Mouse (Mus musculus) heart, embryonic 11.5 days (tissue): ENCODE results near the gene Gm33543. TPM values are rescaled to one million over a fixed set of nuclear protein-coding genes. Genes with fewer than 3 reads are reported as not detected.

Source experiments
- ATAC-seq: fragments of 200-750 bp; cut with Nextera tagmentation; replicated peaks from 2 replicates; pipeline ENCODE4 v1.8.0; 2017; ENCODE audit warnings: moderate library complexity; ENCODE audit not compliant: insufficient number of reproducible peaks, low FRiP score, low TSS enrichment
- H3K27ac ChIP-seq: fragments of 300-500 bp; sonication (generic); 2 replicates; pipeline ENCODE4 v1.5.1; 2014; ENCODE audit warnings: mild to moderate bottlenecking, low read depth, low read length
- H3K27me3 ChIP-seq: fragments of 300-500 bp; sonication (generic); 2 replicates; pipeline ENCODE4 v1.6.1; 2014; ENCODE audit warnings: mild to moderate bottlenecking, low read length, mixed read lengths; ENCODE audit not compliant: control insufficient read depth, insufficient read depth
- H3K36me3 ChIP-seq: fragments of 300-500 bp; sonication (generic); 2 replicates; pipeline ENCODE4 v1.6.1; 2014; ENCODE audit warnings: mild to moderate bottlenecking, low read length, moderate library complexity, mixed read lengths; ENCODE audit not compliant: control insufficient read depth, insufficient read depth
- H3K4me1 ChIP-seq: fragments of 300-500 bp; sonication (generic); 2 replicates; pipeline ENCODE4 v1.6.1; 2014; ENCODE audit warnings: low read length; ENCODE audit not compliant: control insufficient read depth, insufficient read depth
- H3K4me2 ChIP-seq: fragments of 300-500 bp; sonication (generic); 2 replicates; pipeline ENCODE4 v1.6.1; 2014; ENCODE audit warnings: mild to moderate bottlenecking, moderate library complexity
- H3K4me3 ChIP-seq: fragments of 300-500 bp; sonication (generic); 2 replicates; pipeline ENCODE4 v1.5.1; 2014; ENCODE audit warnings: low read depth, low read length
- H3K9ac ChIP-seq: fragments of 300-500 bp; sonication (generic); 2 replicates; pipeline ENCODE4 v1.6.1; 2014; ENCODE audit warnings: mild to moderate bottlenecking, low read depth, low read length, moderate library complexity
- H3K9me3 ChIP-seq: fragments of 300-500 bp; sonication (generic); replicated peaks from 2 replicates; pipeline ENCODE4 v1.6.1; 2016; ENCODE audit warnings: low read length; ENCODE audit not compliant: control insufficient read depth
- WGBS: fragments of 180-500 bp; shearing (Covaris S2); extraction: QIAGEN DNeasy Blood & Tissue Kit; methylation state at CpG from one replicate; pipeline ENCODE4 v1.1.7; 2014; ENCODE audit not compliant: insufficient replicate concordance; 5-methylcytosine and 5-hydroxymethylcytosine counted together
- polyA plus RNA-seq: library from polyadenylated mRNA; unstranded; fragments of >200 nt; fragmentation: Nextera tagmentation; extraction: Ambion mirVana; gene quantifications from 2 replicates; pipeline ENCODE4 v1.2.1, GENCODE M21; 2014

The Gm33543 gene
- polyA plus RNA-seq, 1 experiment from 2014 or later: not detected

- no peak overlapping the region for H3K9ac ChIP-seq
- H3K4me2 ChIP-seq: no peak overlapping the region
- no peaks in the 10 kb centered on the region for H3K36me3 ChIP-seq
- no peaks in the 10 kb centered on the region for H3K4me1 ChIP-seq
- no peak overlapping the region for H3K27ac ChIP-seq
- H3K9me3 ChIP-seq: no peaks in the 10 kb centered on the region
- no peaks in the 10 kb centered on the region for H3K27me3 ChIP-seq
- no peak overlapping the region for H3K4me3 ChIP-seq
- no peak for ATAC-seq
- 83% methylated on average over 2 of the region's 2 CpGs for WGBS
Observed at GRCm38 (mm10) chr10:95818506-95818905, 24.2 kb downstream of the Gm33543 start.

GRCm38 (mm10) chr10:95817419-95818161 lies 25.1 kb downstream of the Gm33543 start:
- H3K4me3 ChIP-seq: no peak overlapping the region
- no peak for ATAC-seq
- H3K9me3 ChIP-seq: no peaks in the 10 kb centered on the region
- no peaks in the 10 kb centered on the region for H3K36me3 ChIP-seq
- H3K27ac ChIP-seq: no peak overlapping the region
- no peak overlapping the region for H3K4me2 ChIP-seq
- H3K9ac ChIP-seq: no peak overlapping the region
- 30% methylated on average over 9 of the region's 9 CpGs for WGBS
- H3K4me1 ChIP-seq: no peaks in the 10 kb centered on the region
- H3K27me3 ChIP-seq: no peaks in the 10 kb centered on the region

GRCm38 (mm10) chr10:95814351-95814750 lies 28.4 kb downstream of the Gm33543 start:
- H3K4me3 ChIP-seq: no peak overlapping the region
- WGBS: 86% methylated on average over 6 of the region's 6 CpGs

DNA sequence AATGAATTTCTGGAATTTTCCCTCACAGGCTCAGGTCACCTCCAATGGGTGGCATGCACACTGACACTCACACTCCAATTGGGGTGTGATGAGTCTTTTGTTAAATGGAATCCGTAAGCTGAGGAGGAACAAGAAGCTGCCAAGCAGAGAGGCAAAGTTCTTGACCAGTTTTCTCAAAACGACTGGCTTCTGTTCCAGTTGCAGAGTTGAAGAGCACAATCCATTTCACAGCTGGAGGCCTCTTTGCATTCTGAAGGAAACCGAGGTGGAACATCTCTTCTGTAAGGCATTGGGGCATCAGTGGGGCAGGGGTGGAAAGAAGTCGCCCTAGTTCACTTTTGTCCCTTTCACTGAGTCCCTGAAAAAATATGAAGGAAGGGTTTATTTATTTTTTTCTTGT lies 30.9 kb downstream of the Gm33543 start:
- Histone ChIP-seq H3K27me3 (no peaks in the 10 kb centered on the region), H3K27ac (no peak overlapping the region), H3K4me3 (no peak overlapping the region), H3K9ac (no peak overlapping the region), H3K4me2 (no peak overlapping the region), H3K36me3 (no peaks in the 10 kb centered on the region), H3K4me1 (no peaks in the 10 kb centered on the region), H3K9me3 (no peaks in the 10 kb centered on the region)
- ATAC-seq: no peak
- 63% methylated on average over 4 of the region's 4 CpGs for WGBS

More at GRCm38 (mm10) chr10:95814351-95814750, 28.4 kb downstream of the Gm33543 start:
- ATAC-seq: no peak
- H3K27ac ChIP-seq: no peak overlapping the region
- H3K4me1 ChIP-seq: no peaks in the 10 kb centered on the region
- no peaks in the 10 kb centered on the region for H3K36me3 ChIP-seq
- no peak overlapping the region for H3K4me2 ChIP-seq
- H3K9me3 ChIP-seq: no peaks in the 10 kb centered on the region
- no peak overlapping the region for H3K9ac ChIP-seq
- H3K27me3 ChIP-seq: no peaks in the 10 kb centered on the region

- Histone ChIP-seq H3K27me3 (no peaks in the 10 kb centered on the region), H3K9me3 (no peaks in the 10 kb centered on the region), H3K9ac (no peak overlapping the region), H3K4me3 (no peak overlapping the region), H3K4me2 (no peak overlapping the region), H3K36me3 (no peaks in the 10 kb centered on the region), H3K27ac (no peak overlapping the region), H3K4me1 (peaks cover 5% of the 10 kb centered on the region; the same call in 1 of the 2 replicates)
- ATAC-seq: no peak
- 64% methylated on average over 2 of the region's 2 CpGs for WGBS
Observed at GRCm38 (mm10) chr10:95801443-95801811, 41.3 kb downstream of the Gm33543 start.

DNA sequence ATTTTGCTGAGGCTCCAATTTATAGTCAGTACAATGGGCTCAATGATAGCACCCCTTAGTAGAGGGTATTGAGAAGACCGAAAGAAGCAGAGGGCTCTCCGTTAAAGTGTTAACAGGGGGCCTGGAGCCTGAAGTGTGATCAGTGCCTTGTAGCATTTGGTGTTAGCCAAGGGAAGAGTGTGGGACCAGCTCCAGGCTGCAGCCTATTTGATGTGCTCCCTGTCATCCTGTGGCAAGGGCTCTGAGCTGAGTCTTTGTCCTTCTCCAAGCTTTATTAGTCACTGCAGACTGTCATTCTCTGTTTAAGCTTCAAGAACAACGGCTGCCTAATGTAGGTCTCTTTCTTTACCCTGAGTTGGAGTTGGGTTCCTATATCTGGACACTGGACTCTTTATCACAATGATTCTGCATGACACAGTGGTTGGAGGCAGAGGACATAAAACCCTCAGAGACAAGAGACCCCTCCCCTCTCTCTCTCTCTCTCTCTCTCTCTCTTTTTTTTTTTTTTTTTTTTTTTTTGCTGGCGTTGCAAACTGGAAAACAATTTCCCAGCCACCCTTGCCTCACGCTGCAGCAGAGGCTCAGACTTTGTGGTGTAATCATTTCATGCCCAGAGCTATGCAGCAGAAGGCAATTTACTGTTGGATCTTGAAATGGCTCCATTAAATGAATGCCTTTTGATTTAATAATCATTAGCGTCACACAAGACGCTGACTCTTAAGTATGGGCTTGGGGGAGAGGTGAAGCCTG lies 41.9 kb downstream of the Gm33543 start:
- ATAC-seq: no peak
- Histone ChIP-seq H3K4me3 (no peak overlapping the region), H3K4me1 (peaks cover 5% of the 10 kb centered on the region; the same call in 1 of the 2 replicates), H3K9me3 (no peaks in the 10 kb centered on the region), H3K4me2 (no peak overlapping the region), H3K27ac (no peak overlapping the region), H3K9ac (no peak overlapping the region), H3K27me3 (no peaks in the 10 kb centered on the region), H3K36me3 (no peaks in the 10 kb centered on the region)
- 64% methylated on average over 7 of the region's 7 CpGs for WGBS

DNA sequence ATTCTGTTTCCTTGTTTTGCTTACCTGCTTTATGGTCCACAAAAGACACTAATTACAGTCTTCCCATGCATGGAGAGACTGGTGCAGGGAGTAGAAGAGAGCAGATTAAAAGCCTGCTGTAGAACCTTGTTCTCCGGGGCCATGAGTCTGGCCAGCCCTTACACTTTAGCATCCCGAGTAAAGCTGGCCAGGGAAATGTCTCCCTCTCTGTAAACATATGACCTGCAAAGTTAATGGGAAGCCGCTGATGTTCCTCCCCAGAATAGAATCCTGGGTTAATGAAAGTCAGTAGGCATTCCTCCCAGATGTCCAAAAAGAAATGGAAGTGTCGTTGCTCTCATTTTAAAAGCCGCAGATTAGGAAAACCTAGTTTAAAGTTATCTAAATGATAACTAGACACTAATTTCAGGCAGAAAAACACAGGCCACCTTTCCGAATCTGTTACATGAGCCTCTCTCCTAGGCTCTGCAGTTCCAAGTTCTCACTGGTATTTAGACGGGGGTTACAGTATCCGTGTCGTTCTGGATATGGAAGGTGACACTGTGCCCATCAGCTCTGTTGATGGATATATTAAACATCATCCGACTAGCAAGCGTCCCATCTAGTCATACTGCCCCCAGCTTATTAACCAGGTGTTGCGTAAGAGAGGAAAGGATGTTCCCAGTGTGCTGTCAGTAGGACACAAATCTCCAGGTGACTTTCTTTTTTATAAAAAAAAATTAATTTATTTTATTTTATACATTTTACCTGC lies 44.9 kb downstream of the Gm33543 start:
- 87% methylated on average over 12 of the region's 12 CpGs for WGBS
- no peaks in the 10 kb centered on the region for H3K9me3 ChIP-seq

GRCm38 (mm10) chr10:95795500-95795899 lies 47.2 kb downstream of the Gm33543 start:
- H3K4me3 ChIP-seq: no peak overlapping the region
- H3K4me2 ChIP-seq: no peak overlapping the region
- no peaks in the 10 kb centered on the region for H3K36me3 ChIP-seq
- WGBS: 77% methylated on average over 4 of the region's 4 CpGs
- H3K4me1 ChIP-seq: no peaks in the 10 kb centered on the region
- no peaks in the 10 kb centered on the region for H3K27me3 ChIP-seq
- H3K9ac ChIP-seq: no peak overlapping the region
- no peak for ATAC-seq
- H3K9me3 ChIP-seq: no peaks in the 10 kb centered on the region
- H3K27ac ChIP-seq: no peak overlapping the region

More for the DNA sequence above, 44.9 kb downstream of the Gm33543 start:
- ATAC-seq: no peak
- no peaks in the 10 kb centered on the region for H3K27me3 ChIP-seq
- H3K4me1 ChIP-seq: peaks cover 5% of the 10 kb centered on the region; the same call in 1 of the 2 replicates
- H3K27ac ChIP-seq: no peak overlapping the region
- H3K36me3 ChIP-seq: no peaks in the 10 kb centered on the region
- H3K9ac ChIP-seq: no peak overlapping the region
- no peak overlapping the region for H3K4me3 ChIP-seq
- H3K4me2 ChIP-seq: no peak overlapping the region
